Mouse (Mus musculus): ENCODE results near the gene Cth. TPM values are rescaled to one million over a fixed set of nuclear protein-coding genes. Genes with fewer than 3 reads are reported as not detected.
"Not testable (repeated sequence)": the region's sequence is repeated elsewhere in the genome, so short reads cannot be mapped to it uniquely, and the experiment has no call there.

Gene Cth
- 7.3 and 8.8 TPM in 2 replicates for polyA plus RNA-seq (2015; fragmentation: Nextera tagmentation; extraction: Ambion mirVana)

- H3K9me3 ChIP-seq (replicated peaks): no peaks in the 10 kb centered on the region
- 3% methylated on average over 30 of the region's 30 CpGs for WGBS
- peak within 1 kb of the TSS; percentile 52 for H3K4me3 ChIP-seq
- no peaks in the 10 kb centered on the region for H3K36me3 ChIP-seq (ENCODE audit: poor library complexity, severe bottlenecking)
- H3K9ac ChIP-seq: peak within 1 kb of the TSS; percentile 66
- peaks cover 11% of the 10 kb centered on the region for H3K4me1 ChIP-seq
- no peaks in the 10 kb centered on the region for H3K27me3 ChIP-seq
- H3K4me2 ChIP-seq: peak within 1 kb of the TSS; percentile 88
- H3K27ac ChIP-seq: no peak within 1 kb of the TSS
- peak; percentile 100 for ATAC-seq
These were observed at the start of gene Cth for GRCm38 (mm10) chr3:157924692-157925328. Gene Cth (minus strand): TSS chr3:157925077.

GRCm38 (mm10) chr3:157973236-157973635 lies 48.4 kb upstream of the Cth start:
- no peak for ATAC-seq
- Histone ChIP-seq H3K27me3 (no peaks in the 10 kb centered on the region), H3K4me3 (no peak overlapping the region), H3K4me2 (no peak overlapping the region), H3K36me3 (ENCODE audit: poor library complexity, severe bottlenecking) (peaks cover 8% of the 10 kb centered on the region), H3K27ac (no peak overlapping the region), H3K9me3 (replicated peaks) (no peaks in the 10 kb centered on the region), H3K4me1 (no peaks in the 10 kb centered on the region), H3K9ac (no peak overlapping the region)
- WGBS: 99% methylated on average over 2 of the region's 2 CpGs

GRCm38 (mm10) chr3:157971151-157971550 lies 46.3 kb upstream of the Cth start:
- H3K4me3 ChIP-seq: no peak overlapping the region
- no peak overlapping the region for H3K27ac ChIP-seq
- H3K9me3 ChIP-seq (replicated peaks): no peaks in the 10 kb centered on the region
- no peak overlapping the region for H3K4me2 ChIP-seq
- no peak for ATAC-seq
- H3K36me3 ChIP-seq (ENCODE audit: poor library complexity, severe bottlenecking): peaks cover 8% of the 10 kb centered on the region
- H3K27me3 ChIP-seq: no peaks in the 10 kb centered on the region
- 93% methylated on average over 2 of the region's 2 CpGs for WGBS
- no peaks in the 10 kb centered on the region for H3K4me1 ChIP-seq
- no peak overlapping the region for H3K9ac ChIP-seq

GRCm38 (mm10) chr3:157957320-157957719 lies 32.4 kb upstream of the Cth start:
- Histone ChIP-seq H3K9me3 (replicated peaks) (no peaks in the 10 kb centered on the region), H3K27me3 (no peaks in the 10 kb centered on the region), H3K4me2 (no peak overlapping the region), H3K4me3 (no peak overlapping the region), H3K4me1 (no peaks in the 10 kb centered on the region), H3K27ac (no peak overlapping the region), H3K9ac (no peak overlapping the region), H3K36me3 (ENCODE audit: poor library complexity, severe bottlenecking) (peaks cover 3% of the 10 kb centered on the region; the same call in 1 of the 2 replicates)
- no peak for ATAC-seq

GRCm38 (mm10) chr3:157956201-157956600 lies 31.3 kb upstream of the Cth start:
- H3K4me1 ChIP-seq: no peaks in the 10 kb centered on the region
- no peaks in the 10 kb centered on the region for H3K36me3 ChIP-seq (ENCODE audit: poor library complexity, severe bottlenecking)
- no peak overlapping the region for H3K9ac ChIP-seq
- ATAC-seq: no peak
- 93% methylated on average over 3 of the region's 3 CpGs for whole genome bisulfite sequencing
- no peak overlapping the region for H3K4me2 ChIP-seq
- no peak overlapping the region for H3K27ac ChIP-seq
- no peaks in the 10 kb centered on the region for H3K9me3 ChIP-seq (replicated peaks)
- no peak overlapping the region for H3K4me3 ChIP-seq
- no peaks in the 10 kb centered on the region for H3K27me3 ChIP-seq

GRCm38 (mm10) chr3:157955466-157955865 lies 30.6 kb upstream of the Cth start:
- peaks cover 6% of the 10 kb centered on the region; the same call in 1 of the 2 replicates for H3K4me1 ChIP-seq
- H3K36me3 ChIP-seq (ENCODE audit: poor library complexity, severe bottlenecking): no peaks in the 10 kb centered on the region
- H3K9me3 ChIP-seq (replicated peaks): no peaks in the 10 kb centered on the region
- H3K27me3 ChIP-seq: no peaks in the 10 kb centered on the region
- H3K27ac ChIP-seq: no peak overlapping the region
- no peak for ATAC-seq
- H3K9ac ChIP-seq: no peak overlapping the region
- H3K4me2 ChIP-seq: no peak overlapping the region
- H3K4me3 ChIP-seq: no peak overlapping the region
- 88% methylated on average over 2 of the region's 2 CpGs for WGBS

- Histone ChIP-seq H3K4me1 (peaks cover 29% of the 10 kb centered on the region), H3K4me2 (no peak overlapping the region), H3K27me3 (no peaks in the 10 kb centered on the region), H3K4me3 (no peak overlapping the region), H3K36me3 (ENCODE audit: poor library complexity, severe bottlenecking) (no peaks in the 10 kb centered on the region), H3K9ac (no peak overlapping the region), H3K27ac (no peak overlapping the region), H3K9me3 (replicated peaks) (no peaks in the 10 kb centered on the region)
- WGBS: 95% methylated on average over 2 of the region's 2 CpGs
- no peak for ATAC-seq
These were observed 27.8 kb upstream of the Cth start for GRCm38 (mm10) chr3:157952716-157953115.

- Histone ChIP-seq H3K27ac (peak overlapping the region; percentile 96), H3K4me3 (peak overlapping the region; percentile 98), H3K36me3 (ENCODE audit: poor library complexity, severe bottlenecking) (no peaks in the 10 kb centered on the region), H3K9ac (peak overlapping the region; percentile 98), H3K4me1 (peaks cover 34% of the 10 kb centered on the region), H3K9me3 (replicated peaks) (no peaks in the 10 kb centered on the region), H3K4me2 (peak overlapping the region; percentile 95), H3K27me3 (no peaks in the 10 kb centered on the region)
- under 1% methylated on average over 76 of the region's 93 CpGs for WGBS
- peak; percentile 74 for ATAC-seq
These were observed 22.8 kb upstream of the Cth start for GRCm38 (mm10) chr3:157947383-157948280.

- Histone ChIP-seq H3K4me3 (peak within 1 kb of the TSS; percentile 98), H3K9me3 (replicated peaks) (no peaks in the 10 kb centered on the region), H3K9ac (peak within 1 kb of the TSS; percentile 98), H3K36me3 (ENCODE audit: poor library complexity, severe bottlenecking) (no peaks in the 10 kb centered on the region), H3K27ac (peak within 1 kb of the TSS; percentile 96), H3K27me3 (no peaks in the 10 kb centered on the region), H3K4me1 (peaks cover 34% of the 10 kb centered on the region), H3K4me2 (peak within 1 kb of the TSS; percentile 95)
- ATAC-seq: peak; percentile 99
- 0% methylated on average over 40 of the region's 45 CpGs for WGBS
These were observed 22.0 kb upstream of the Cth start, which contains the start of gene Ankrd13c for GRCm38 (mm10) chr3:157946843-157947358. Gene Ankrd13c (plus strand): TSS chr3:157947239.

GRCm38 (mm10) chr3:157938585-157938984 lies 13.7 kb upstream of the Cth start:
- no peaks in the 10 kb centered on the region for H3K4me1 ChIP-seq
- H3K36me3 ChIP-seq (ENCODE audit: poor library complexity, severe bottlenecking): no peaks in the 10 kb centered on the region
- H3K4me2 ChIP-seq: no peak overlapping the region
- no peak for ATAC-seq
- no peaks in the 10 kb centered on the region for H3K9me3 ChIP-seq (replicated peaks)
- no peaks in the 10 kb centered on the region for H3K27me3 ChIP-seq
- WGBS: 88% methylated on average over 2 of the region's 2 CpGs
- H3K27ac ChIP-seq: no peak overlapping the region
- no peak overlapping the region for H3K9ac ChIP-seq
- no peak overlapping the region for H3K4me3 ChIP-seq

GRCm38 (mm10) chr3:157934301-157934823 lies 9.5 kb upstream of the Cth start:
- H3K36me3 ChIP-seq (ENCODE audit: poor library complexity, severe bottlenecking): no peaks in the 10 kb centered on the region
- ATAC-seq: no peak
- no peaks in the 10 kb centered on the region for H3K9me3 ChIP-seq (replicated peaks)
- H3K4me1 ChIP-seq: no peaks in the 10 kb centered on the region
- H3K27me3 ChIP-seq: no peaks in the 10 kb centered on the region
- WGBS: 81% methylated on average over 3 of the region's 3 CpGs
- no peak overlapping the region for H3K4me3 ChIP-seq
- no peak overlapping the region for H3K27ac ChIP-seq
- H3K4me2 ChIP-seq: no peak overlapping the region
- H3K9ac ChIP-seq: no peak overlapping the region

- H3K4me2 ChIP-seq; H3K36me3 ChIP-seq (ENCODE audit: poor library complexity, severe bottlenecking); H3K27ac ChIP-seq; H3K4me3 ChIP-seq; H3K27me3 ChIP-seq; ATAC-seq; H3K9me3 ChIP-seq (replicated peaks); H3K9ac ChIP-seq; H3K4me1 ChIP-seq: not testable (repeated sequence)
- WGBS: 70% methylated on average over 5 of the region's 6 CpGs
These were observed 8.3 kb upstream of the Cth start for GRCm38 (mm10) chr3:157933223-157933622.
